Mouse (Mus musculus) cerebral cortex, adult 2 months (tissue): ENCODE measurements around the gene Pbrm1.

Experiments
- WGBS: fragments of 180-500 bp; shearing (Covaris S2); methylation state at CpG from one replicate; pipeline ENCODE4 v1.1.7; 2018; 5-methylcytosine and 5-hydroxymethylcytosine counted together

The Pbrm1 gene

DNA sequence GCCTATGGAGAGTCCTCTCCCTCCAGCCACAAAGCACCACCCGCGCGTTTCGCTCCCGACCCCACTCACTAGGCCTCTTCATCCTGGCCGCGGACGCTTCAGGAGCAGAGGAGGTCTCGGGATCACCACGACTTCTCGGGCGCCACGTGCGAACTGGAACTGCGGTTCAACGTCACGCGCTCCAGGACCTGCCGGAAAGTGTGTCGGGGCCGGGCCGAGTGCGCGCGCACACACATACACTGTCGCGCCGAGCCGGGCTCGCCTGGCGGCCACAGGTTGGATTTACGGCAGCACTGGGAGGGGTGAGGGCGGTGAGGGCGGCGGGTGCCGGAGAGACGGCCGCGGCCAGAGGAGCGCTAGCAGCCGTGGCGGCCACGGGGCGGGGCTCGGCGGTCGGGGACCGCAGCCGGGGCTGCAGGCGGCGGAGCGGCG lies at the start of gene Pbrm1, which contains the start of gene Gnl3:
TSS of gene Pbrm1 (plus strand) at position 279 of the 432 bp plus-strand sequence.
TSS of gene Gnl3 (minus strand) at position 293 of the 432 bp plus-strand sequence.
- under 1% methylated on average over 52 of the region's 53 CpGs for WGBS

DNA sequence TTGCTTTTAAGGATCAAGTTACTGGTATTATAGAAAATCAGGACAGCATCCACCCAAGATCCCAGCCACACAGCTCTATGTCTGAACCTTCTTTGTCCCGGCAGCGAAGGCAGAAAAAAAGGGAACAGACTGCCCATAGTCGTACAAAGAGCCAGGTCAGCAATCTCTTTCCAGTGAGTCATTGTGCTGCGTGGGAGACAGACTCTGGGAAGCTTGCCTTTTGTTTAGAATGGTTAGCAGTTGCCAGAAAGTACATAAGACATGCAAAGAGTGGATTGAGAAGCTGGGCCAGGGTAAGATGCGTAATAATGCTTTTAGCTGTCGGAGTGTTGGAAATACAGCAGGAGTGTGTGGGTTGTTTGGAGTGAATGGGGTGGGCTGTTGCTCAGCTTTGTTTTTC lies 44.7 kb upstream of the Pbrm1 start:
- WGBS: 17% methylated on average over 6 of the region's 6 CpGs

DNA sequence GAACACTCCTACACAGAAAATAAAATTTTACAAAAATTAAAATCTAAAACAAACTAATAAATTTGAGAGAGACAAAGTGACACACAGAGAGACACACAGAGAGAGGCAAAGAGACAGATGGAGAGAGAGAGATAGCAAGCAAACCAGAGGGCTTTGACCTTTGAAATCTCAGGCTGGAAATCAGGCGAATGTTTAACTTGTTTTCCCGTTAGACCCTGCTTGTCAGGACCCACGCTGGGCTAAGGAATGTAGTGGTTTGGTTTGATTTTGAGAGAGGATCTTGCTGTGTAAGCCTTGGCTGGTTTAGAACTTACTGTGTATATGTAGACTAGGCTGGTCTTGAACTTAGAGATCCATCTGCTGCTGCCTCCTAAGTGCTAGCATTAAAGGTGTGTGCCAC lies 42.7 kb upstream of the Pbrm1 start:
- WGBS: 90% methylated on average over 3 of the region's 3 CpGs

DNA sequence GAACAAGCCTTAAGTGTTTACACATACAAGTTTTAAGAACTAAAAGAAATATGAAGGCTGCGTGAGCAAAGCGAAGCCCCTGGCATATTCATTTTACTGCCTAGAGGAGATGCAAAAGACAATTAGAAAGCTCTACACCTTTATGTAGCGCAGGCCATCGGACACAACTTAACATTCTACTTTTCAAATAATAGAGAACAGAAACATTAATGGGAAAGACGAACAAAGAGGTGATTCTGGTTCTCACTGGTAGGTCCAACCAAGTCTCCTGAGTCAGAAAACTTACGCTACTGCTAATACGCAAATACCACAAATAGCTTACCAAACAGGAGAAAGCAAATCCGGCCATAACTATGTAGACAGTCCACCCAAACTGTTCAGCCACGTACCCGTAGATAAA lies 18.6 kb upstream of the Pbrm1 start:
- WGBS: 56% methylated on average over 10 of the region's 10 CpGs

DNA sequence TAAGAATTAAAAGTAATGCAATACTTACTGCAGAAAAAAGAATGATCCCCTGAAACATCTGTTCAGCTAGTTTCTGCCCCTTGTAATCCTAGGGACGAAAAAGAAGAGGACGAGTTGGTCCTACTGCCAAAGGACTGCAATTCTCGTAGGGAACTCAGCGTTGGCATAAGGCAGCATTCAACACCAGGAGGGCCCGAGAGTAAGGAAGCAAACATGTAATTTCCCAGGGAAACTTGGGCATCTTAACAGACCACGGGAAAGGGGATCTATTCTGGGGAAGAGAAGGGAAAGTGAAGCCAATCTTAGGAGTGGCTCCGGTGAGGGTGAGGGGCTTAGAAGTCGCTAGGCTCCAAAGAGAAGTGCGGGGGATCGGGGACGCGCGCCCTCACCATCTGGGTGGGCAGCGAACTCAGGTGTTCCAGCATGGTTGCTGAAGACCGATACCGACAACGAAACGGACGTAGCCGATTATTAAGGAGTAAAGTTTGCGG lies 18.1 kb upstream of the Pbrm1 start:
- under 1% methylated on average over 21 of the region's 21 CpGs for WGBS

DNA sequence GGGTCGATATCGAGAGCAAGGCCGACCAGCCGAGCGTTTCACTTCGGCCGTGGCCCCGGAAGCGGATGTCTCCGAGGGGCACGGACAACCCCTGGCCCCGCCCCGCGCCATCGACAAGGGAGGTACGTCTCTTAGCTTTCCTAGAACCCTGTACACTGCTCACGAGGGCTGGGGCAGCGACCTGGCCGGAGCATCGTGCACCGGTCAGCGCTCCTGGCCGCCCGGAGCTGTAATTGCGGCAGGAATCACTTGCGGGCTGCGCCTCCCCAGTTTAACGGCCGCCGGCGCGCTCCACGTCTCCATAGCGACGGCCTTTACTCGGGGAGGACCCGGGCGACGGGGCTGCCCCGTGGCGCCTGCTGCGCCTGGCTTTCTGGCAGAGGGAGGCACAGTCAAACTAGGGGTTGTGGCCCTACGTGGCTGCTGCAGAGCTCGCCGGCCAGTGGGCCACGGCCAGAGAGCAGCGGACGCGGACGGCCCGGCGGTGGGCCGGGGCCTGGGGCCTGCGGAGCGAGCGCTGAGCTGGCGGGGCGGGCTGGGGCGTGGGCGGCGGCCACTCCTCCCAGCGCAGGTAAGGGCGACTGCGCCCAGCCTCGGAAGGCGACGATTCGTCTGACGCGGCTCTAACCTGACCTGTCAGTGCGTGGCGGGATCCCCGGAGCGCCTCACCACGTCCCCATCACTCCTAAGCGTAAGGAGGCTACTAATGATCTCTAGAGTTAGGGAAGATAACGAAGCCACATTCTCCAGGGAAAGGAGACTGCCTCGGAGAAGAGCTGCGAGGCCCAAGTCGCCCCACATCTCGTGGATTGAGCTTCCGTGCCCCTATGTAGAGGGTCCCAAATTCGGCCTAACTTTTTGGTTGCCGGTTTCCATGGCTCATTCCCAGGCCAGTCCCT lies 17.4 kb upstream of the Pbrm1 start, which contains the start of the genes Glt8d1 and Spcs1:
TSS of gene Glt8d1 (plus strand) at position 94 of the 899 bp plus-strand sequence.
TSS of gene Spcs1 (minus strand) at position 366 of the 899 bp plus-strand sequence.
- under 1% methylated on average over 84 of the region's 84 CpGs for WGBS

DNA sequence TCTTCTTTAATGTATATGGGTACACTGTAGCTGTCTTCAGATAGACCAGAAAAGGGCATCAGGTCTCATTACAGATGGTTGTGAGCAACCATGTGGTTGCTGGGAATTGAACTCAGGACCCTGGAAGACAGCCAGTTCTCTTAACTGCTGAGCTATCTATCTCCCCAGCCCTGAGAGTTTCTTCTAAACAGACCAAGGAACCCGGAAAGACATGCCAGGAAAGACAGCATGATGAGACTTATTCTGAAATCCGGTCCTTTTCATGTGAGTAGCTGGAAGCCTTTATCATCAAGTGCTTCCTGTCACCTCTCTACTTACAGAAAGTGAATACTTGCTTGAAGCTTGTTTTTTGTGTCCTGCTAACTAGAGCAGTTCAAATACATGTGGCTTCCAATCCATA lies 14.4 kb upstream of the Pbrm1 start:
- 86% methylated on average over 2 of the region's 2 CpGs for WGBS

DNA sequence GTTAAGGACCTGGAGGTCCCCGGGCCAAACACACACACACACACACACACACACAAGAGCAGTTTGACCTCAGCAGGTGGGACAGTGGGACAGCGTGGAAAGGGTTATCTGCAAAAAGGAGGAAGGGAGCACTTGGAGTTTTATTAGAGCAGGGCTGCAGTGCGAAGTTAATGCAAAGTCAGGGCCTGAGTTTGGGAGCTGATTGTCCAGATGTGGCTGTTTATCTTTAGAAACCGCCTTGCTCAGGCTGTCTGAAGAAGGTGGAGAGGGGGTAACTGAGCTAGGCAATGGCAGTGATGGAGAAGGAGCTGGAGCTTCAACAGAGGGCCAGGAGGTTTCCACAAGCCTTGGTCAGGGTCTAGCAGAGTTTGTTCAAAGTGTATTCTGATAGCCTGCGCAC lies 12.2 kb upstream of the Pbrm1 start:
- 86% methylated on average over 5 of the region's 5 CpGs for WGBS

DNA sequence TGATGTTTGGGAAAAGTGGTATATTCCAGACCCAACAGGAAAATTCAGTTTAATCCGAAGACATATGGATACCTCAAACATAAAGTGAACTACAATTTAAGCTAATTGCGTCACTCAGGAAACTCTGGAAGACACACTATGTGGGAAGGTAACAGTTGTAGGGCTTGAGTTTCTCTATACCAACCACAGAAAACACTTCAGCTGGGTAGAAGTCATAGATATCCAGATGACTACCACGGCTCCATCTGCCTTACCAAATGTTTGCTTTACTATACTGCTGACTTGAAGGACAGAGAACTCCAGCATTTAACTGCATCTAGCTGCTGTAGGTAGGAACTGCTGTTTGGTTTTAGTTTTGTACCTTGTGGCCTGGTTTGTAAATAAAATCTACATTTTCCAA lies 7.3 kb upstream of the Pbrm1 start:
- 56% methylated on average over 3 of the region's 3 CpGs for WGBS

DNA sequence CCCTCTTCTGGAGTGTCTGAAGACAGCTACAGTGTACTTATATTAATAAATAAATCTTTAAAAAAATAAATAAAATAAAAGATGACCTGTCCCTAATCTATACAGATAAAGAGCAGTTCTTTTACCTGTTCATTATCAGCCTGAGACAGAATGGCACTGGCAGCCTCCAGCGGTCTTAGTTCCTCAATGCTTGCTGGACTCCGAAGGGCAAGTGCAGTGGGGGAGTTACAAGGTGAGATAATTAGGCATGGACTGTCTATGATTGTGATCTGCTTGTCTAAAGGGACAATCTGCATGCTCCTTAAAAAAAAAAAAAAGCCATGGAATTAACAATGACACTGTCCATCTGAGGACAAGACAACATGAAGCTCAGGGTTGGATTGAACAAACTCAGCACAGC lies 5.0 kb upstream of the Pbrm1 start:
- 94% methylated on average over 2 of the region's 2 CpGs for WGBS

DNA sequence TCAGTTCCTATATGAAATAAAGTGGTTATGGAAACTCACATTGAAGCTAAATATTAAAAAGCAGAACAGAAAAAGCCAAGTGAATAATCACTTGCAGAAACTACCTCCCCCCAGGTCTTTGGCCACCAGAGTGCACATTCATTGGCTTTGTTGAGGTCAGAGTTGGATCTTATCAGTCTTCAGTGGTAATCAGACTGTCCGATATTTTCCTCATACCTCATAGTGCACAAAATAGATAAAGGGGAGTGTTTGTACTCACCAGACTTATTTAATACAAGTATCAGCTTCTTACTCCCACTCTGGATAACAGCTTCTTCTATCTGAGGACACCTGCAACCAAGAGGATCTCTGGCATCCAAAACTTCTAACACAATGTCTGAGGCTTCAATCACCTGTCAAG lies 2.9 kb upstream of the Pbrm1 start:
- 93% methylated on average over 1 of the region's 1 CpGs for WGBS

DNA sequence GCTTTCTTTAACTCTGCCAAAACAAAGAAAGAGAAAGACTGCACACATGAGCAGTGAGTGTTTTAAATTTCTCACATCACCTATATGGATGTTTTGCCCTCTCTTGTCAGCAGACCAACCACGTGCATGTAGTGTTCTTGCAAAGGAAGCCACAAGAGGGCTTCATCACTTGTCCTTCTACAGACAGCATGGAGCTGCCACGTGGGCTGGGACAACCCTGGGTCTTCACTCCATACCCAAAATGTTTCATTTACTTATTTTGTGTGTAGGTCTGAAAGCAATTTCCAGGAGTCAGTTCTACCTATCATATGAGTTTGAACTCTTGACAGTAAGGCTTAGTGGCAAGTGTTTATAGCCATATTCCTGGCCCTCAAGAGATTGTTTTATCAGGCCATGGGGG lies 1.1 kb upstream of the Pbrm1 start:
- WGBS: 2% methylated on average over 2 of the region's 2 CpGs

DNA sequence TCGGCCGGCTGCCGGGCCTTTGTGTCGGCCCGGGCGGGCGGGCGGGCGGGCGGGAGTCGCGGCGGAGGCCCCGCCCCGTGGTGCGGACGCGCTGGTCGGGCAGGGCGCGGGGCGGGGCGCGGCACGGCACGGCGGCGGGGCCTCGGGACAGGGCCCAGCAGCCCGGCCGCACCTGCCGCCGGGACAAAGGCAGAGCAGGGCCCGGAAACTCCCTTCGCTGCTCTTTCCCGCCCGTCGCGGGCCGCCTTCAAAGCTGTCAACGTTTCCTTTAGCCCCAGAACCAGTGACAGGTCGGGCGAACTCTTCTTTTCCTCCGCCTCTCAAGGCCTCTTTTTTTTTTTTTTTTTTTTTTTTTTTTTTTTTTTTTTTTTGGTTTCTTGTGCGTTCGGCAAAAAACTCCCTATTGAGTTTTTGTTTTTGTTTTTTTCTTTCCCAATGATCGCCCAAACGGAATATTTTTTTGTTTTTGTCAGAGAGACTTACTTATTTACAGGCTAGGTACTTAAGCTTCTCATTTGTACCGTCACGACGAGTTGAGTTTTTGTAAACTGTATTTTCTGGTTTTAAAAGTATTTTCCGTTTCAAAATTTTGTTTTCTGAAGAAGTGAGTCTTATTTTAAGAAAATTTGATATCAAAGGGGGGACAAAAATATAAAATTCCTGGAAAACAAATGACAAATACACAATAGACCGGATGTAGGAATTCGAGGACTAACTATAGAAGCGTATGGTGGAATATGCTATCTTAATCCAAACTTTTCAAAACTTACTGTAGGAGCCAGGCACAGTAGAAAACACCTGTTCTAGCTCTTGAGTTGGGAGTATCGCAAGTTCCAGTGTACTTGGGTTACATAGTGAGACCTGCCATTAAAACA lies 630 bp downstream of the Pbrm1 start:
- WGBS: 2% methylated on average over 39 of the region's 56 CpGs

DNA sequence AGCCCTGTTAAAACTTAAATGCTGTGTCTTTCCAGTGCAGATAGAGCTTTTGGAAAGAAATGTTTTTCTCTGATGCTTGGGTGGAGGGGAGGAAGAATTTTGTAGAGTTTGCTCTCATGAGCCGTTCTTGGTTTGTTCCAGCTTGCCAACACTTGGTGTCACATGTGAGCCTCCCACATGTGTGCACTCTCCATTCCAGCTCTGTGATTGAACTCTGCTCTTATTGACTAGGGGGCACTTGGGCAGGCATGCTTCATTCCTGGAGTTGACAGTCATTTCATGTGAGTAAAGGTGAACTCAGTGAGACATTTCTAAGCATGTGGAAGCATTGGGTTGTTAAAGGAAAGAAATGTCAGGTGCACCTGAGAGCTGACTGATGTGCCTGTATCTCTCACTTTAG lies 3.6 kb downstream of the Pbrm1 start:
- WGBS: 8% methylated on average over 1 of the region's 1 CpGs

DNA sequence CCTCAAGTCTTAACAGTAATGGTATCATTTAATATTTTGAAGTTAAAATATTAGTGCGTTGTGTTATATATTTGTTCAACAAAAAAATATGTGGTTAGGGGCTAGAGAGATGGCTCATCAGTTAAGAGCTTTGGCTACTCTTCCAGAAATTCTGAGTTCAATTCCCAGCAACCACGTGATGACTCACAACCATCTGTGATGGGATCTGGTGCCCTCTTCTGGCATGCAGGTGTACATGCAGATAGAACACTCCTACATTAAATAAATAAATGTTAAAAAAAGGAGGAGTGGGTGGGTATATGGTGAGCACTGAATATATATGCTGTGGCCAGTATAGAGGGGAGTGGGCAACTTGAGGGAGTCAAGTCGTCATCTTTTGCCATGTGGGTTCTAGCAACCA lies 6.8 kb downstream of the Pbrm1 start:
- 72% methylated on average over 3 of the region's 3 CpGs for WGBS

DNA sequence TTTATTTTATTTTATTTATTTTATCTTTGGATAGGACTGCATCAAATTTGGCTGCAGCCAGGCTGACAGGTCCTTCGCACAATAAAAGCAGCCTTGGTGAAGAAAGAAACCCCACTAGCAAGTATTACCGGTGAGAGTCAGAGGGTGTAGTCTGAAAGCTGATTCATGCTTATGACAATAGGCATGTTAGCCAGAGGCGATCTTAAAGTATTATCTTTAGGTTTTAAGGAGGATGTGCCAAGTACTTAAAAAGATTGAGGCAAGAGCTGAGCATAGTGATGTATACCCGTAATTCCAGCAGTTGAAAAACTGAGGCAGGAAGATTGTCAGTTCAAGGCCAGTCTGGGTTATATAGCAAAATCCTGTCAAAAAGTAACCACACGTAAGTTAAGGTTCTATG lies 26.4 kb downstream of the Pbrm1 start:
- WGBS: 92% methylated on average over 5 of the region's 5 CpGs

DNA sequence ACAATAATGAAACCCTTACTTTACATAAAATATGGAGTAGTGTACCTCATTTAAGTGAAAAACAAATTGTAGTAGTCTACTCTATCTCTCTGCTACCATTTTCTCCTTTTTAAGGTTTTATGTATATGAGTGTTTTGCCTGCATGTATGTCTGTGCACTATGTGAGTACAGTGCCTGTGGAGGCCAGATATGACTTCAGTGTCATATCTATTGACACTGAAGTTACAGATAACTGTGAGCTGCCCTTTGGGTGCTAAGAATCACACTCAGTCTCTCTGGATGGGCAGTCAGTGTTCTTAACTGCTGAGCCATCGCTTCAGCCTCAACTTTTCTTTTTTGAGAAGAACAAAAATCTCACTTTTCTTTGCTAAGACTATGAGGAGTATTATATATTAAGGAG lies 26.9 kb downstream of the Pbrm1 start:
- WGBS: 98% methylated on average over 1 of the region's 1 CpGs

DNA sequence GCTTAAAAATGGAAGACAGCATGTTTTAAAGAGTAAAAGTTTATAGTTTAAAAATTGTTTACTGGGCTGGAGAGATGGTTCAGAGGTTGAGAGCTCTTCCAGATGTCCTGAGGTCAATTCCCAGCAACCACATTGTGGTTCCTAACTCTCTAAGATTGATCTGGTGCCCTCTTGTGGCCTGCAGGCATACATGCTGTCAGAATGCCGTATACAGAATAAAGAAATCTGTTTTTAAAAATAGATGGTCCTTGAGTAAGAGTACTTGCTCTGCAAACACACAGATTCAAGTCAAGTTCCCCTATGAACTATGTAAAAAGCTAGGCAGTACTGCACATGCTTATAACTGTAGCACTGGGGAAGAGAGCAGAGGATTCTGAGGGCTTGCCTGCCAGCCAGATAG lies 43.3 kb downstream of the Pbrm1 start:
- 22% methylated on average over 1 of the region's 1 CpGs for WGBS

DNA sequence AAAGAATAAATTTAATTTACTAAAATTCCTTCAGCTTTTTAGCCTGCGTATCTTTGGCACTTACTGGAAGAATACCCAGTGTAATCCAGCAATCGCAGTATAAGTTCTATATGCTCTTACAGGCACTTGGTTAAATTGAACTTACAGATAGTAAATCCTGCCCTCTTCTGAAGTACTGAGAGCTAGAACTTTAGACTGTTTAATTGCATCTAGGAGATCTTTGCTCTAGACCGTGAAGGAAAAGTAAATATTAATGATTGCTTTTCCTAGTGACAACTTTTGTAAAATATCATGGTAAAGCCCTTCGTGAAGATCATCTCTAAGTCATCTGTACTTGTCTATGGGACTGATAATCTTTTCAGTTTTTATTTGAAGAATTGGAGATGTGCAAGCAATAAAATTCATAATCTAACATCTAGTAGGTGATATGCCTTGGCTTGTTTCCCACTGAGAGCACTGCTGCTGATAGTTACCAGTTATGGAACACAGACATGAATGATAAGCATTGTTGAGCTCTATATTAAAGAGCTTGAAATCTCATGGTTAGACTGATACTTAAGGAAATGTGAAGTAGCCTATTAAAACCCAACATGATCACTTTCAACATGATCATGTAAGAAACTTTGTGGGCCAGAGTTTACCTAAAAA lies 50.3 kb downstream of the Pbrm1 start:
- 97% methylated on average over 4 of the region's 4 CpGs for WGBS

DNA sequence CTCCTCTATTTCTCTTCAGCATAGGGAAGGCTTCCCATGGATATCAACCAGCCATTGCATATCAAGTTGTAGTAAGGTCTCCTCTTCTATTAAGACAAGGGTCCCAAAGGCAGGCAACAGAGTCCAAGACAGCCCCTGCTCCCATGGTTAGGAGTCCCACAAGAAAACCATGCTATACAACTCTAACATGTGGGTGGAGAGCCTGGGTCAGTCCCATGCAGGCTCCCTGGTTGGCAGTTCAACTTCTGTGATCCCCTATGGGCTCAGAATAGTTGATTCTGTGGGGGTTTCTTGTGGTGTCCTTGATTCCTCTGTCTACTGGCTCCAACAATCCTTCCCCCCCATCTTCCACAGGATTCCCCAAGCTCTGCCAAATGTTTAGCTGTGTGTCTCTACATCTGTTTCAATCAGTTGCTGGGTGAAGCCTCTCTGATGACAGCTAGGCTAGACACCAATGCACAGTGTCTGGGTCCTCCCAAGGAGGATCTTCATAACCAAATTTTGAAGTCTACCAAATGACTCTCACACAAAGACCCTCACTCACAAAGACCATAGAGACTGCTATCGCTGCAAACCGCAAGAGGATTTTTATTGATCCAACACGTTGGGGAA lies 59.8 kb downstream of the Pbrm1 start:
- WGBS: 95% methylated on average over 3 of the region's 3 CpGs

DNA sequence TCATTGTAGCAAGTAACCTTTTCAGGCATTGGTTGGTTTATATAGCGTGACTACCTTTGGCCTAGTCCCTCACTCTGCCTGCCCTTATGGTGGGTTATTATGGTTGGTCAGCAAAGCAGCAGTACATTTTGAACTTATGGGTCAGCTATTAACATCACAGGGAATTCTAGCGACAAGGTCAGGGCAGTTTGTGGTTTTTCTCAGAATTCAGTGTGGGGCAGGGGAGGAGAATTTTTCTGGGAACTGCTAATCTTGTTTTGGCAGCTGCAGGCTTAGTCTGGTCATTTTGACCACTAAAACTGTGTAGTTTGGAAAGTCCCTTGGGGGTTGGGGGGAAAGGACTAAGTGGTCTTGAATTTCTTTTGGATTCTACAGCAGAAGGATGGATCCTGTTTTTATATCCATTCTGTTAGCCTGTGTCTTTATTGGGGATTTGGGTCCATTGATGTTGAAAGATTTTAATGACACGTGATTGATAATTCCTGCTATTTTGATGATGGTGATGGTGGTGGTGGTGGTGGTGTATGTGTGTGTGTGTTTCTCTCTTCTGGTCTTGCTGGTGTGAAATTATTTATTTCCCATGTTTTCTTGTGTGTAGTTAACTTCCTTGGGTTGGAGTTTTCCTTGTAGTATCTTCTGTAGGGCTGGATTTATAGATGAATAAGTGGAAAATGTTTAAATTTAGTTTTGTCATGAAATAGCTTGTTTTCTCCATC lies 60.5 kb downstream of the Pbrm1 start:
- WGBS: 92% methylated on average over 3 of the region's 3 CpGs
